Mouse (Mus musculus) erythroblast, embryonic 14.5 days (primary cell): ENCODE measurements around the gene Pom121. TPM values are rescaled to one million over a fixed set of nuclear protein-coding genes. Genes with fewer than 3 reads are reported as not detected.

Source experiments
- H3K27me3 ChIP-seq: 2 replicates; pipeline ENCODE4 v1.6.1; 2012; ENCODE audit warnings: inconsistent platforms; ENCODE audit not compliant: control insufficient read depth
- H3K36me3 ChIP-seq: 2 replicates; pipeline ENCODE4 v1.6.1; 2012; ENCODE audit warnings: mild to moderate bottlenecking, inconsistent platforms; ENCODE audit not compliant: control insufficient read depth
- H3K4me1 ChIP-seq: 2 replicates; pipeline ENCODE4 v1.6.1; 2012; ENCODE audit warnings: inconsistent platforms; ENCODE audit not compliant: control insufficient read depth
- H3K4me3 ChIP-seq: replicated peaks from 2 replicates; pipeline ENCODE3; 2012; ENCODE audit warnings: moderate library complexity, mild to moderate bottlenecking, inconsistent platforms
- H3K9me3 ChIP-seq: 2 replicates; pipeline ENCODE4 v1.6.1; 2012; ENCODE audit warnings: low read length, inconsistent platforms, mixed read lengths; ENCODE audit not compliant: control insufficient read depth
- GATA1 ChIP-seq: IDR thresholded peaks from 2 replicates; pipeline ENCODE4 v1.6.1; 2012; ENCODE audit warnings: low read length, inconsistent platforms, mixed read lengths
- TAL1 ChIP-seq: IDR thresholded peaks from 3 replicates; pipeline ENCODE4 v1.6.1; 2012; ENCODE audit warnings: low read length, inconsistent platforms, mixed read lengths
- polyA plus RNA-seq: library from polyadenylated mRNA; stranded (reverse); fragments of >175 nt; gene quantifications from 2 replicates; pipeline ENCODE4 v1.2.3, GENCODE M21; 2012

The Pom121 gene
- polyA plus RNA-seq, 1 experiment, result 6.6 TPM

DNA sequence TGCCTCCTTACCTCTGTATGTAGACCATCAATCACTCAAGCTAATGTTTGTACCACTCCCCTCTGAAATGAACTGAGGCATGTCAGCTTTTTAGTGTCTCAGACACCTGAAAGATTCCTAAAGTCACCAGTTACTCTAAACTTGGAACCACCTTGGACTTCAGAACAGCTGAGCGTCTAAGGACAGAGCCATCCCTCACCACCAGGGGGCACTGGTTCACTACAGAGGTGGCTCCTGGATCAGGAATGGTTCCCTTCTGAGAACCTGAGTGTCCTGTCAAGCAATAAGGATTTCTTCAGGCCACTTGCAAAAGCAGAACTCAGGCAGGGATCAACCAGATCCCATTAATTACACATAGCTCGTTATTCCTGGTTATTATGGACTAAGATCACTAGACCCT, 5.9 kb upstream of the Pom121 start:
- H3K4me3 ChIP-seq, result no peak overlapping the region
- peaks cover 8% of the 10 kb centered on the region for H3K4me1 ChIP-seq
- H3K36me3 ChIP-seq, result no peaks in the 10 kb centered on the region
- TF ChIP-seq GATA1 (no peak), TAL1 (no peak)
- no peaks in the 10 kb centered on the region for H3K9me3 ChIP-seq
- no peaks in the 10 kb centered on the region for H3K27me3 ChIP-seq

DNA sequence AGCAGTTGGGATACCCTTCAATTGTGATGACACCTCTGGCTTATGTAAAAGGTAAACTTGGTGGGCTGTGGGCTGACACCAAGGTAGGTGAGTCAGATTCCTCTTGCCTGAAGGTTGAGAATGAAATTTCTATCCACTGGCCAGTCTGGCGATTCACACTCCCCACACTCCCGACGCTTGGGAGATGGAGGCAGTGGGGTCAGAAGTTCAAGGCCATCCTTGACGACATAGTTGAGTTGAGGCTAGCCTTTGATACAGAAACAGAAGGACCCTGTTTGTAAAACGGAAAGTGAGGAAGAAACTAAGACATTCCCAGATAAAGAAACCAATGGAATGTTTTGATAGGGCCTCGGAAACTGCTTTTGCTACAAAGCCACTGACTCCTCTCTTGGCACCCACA, 5.0 kb upstream of the Pom121 start:
- H3K4me3 ChIP-seq, result no peak overlapping the region
- no peaks in the 10 kb centered on the region for H3K27me3 ChIP-seq
- H3K9me3 ChIP-seq, result no peaks in the 10 kb centered on the region
- TF ChIP-seq GATA1 (no peak), TAL1 (no peak)
- H3K4me1 ChIP-seq, result peaks cover 17% of the 10 kb centered on the region
- no peaks in the 10 kb centered on the region for H3K36me3 ChIP-seq

DNA sequence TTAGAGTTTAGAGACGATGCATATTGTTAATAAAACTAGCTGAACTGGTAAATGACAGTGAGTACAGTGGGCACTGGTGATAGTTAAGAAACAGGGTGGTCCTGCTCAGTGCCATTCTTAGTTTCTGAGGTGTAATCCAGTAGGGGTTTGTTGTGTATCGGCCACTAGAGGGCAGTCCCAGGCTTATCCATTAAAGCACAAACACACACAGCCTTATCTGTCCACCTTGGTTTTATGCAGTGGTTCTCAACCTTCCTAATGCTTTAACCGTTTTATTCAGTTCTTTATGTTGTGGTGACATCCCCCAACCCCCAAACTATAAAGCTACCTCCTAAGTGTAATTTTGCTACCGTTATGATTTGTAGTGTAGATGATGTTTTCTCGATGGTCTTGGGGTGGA, 1.5 kb upstream of the Pom121 start:
- H3K36me3 ChIP-seq, result peaks cover 15% of the 10 kb centered on the region

DNA sequence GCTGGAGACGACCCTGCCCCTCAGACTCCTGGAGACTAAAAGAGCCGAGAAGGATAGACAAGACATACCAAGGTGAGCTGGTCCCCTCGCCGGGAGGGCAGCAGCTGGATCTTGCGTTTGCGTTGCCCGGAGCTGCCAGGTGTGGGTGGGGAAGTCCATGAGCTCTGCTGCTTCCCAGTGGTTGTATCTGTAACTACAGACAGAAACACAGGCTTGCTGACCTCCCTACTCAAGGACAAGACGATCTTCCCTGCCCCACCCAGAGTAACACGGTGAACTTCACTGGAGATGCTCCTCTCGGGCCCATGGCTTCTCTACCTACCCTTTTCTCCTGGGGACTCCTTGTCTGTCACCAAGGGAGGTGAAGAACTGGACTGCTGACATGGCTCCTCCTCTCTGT, 10.6 kb downstream of the Pom121 start:
- Histone ChIP-seq H3K9me3 (no peaks in the 10 kb centered on the region), H3K36me3 (peaks cover 96% of the 10 kb centered on the region)
- TF ChIP-seq GATA1 (no peak), TAL1 (no peak)

More for the DNA sequence above, 1.5 kb upstream of the Pom121 start:
- Histone ChIP-seq H3K4me3 (no peak overlapping the region), H3K27me3 (no peaks in the 10 kb centered on the region), H3K9me3 (no peaks in the 10 kb centered on the region), H3K4me1 (peaks cover 38% of the 10 kb centered on the region)
- TF ChIP-seq GATA1 (peak; percentile 44; the same call in 1 of the 2 replicates), TAL1 (no peak)

DNA sequence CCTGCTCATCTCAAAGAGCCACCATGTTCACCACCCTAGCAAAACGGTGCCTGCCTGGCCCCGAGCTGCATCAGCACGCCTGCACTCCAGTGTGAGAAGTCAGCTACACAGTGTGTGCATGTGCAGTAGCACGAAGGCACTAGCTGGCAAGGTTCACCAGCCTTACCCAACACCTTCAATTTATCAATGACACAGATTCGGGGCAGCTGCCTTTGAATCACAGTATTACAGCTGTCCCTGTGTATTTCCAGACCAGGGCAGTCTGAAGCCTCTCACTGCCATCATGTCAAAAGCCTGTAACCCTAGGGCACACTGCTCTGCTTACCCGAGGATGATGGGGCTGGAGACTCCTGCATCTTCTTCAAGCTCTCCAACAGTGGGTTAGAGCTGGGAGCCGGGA, 11.6 kb downstream of the Pom121 start:
- H3K4me1 ChIP-seq, result no peaks in the 10 kb centered on the region
- TF ChIP-seq GATA1 (no peak), TAL1 (no peak)
- H3K4me3 ChIP-seq, result no peak overlapping the region
- peaks cover 96% of the 10 kb centered on the region for H3K36me3 ChIP-seq
- no peaks in the 10 kb centered on the region for H3K9me3 ChIP-seq
- H3K27me3 ChIP-seq, result no peaks in the 10 kb centered on the region

More for the DNA sequence above, 10.6 kb downstream of the Pom121 start:
- no peaks in the 10 kb centered on the region for H3K4me1 ChIP-seq
- no peaks in the 10 kb centered on the region for H3K27me3 ChIP-seq
- H3K4me3 ChIP-seq, result no peak overlapping the region

DNA sequence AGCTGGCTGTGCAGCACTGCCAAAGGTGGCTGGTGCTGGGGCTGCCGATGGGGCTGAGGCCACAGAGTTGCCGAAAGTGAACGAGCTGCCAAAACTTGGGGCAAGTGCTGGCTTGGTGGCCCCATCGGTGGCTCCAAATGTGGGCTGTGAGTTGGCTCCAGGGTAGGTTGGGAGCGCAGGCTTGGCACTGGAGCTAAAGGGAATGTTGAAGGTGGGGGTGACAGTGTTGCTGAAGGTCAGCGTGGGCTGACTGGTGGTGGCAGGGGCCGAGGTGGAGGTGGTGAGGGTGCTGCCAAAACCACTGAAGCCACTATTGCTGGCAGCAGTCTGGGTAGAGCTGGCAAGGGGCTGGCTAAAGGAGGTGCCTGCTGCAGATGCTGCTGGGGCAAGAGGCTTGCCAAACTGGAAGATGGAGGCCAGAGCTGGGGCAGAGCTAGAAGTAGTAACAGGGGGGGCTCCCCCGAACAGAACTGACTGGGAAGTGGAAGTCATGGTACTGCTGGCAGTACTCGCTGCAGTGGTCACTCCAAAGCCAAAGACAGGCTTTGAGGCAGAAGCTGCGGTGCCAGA, 12.9 kb downstream of the Pom121 start:
- no peak overlapping the region for H3K4me3 ChIP-seq
- H3K4me1 ChIP-seq, result no peaks in the 10 kb centered on the region
- no peaks in the 10 kb centered on the region for H3K9me3 ChIP-seq
- no peaks in the 10 kb centered on the region for H3K27me3 ChIP-seq
- TF ChIP-seq TAL1 (no peak), GATA1 (no peak)
- peaks cover 96% of the 10 kb centered on the region for H3K36me3 ChIP-seq

DNA sequence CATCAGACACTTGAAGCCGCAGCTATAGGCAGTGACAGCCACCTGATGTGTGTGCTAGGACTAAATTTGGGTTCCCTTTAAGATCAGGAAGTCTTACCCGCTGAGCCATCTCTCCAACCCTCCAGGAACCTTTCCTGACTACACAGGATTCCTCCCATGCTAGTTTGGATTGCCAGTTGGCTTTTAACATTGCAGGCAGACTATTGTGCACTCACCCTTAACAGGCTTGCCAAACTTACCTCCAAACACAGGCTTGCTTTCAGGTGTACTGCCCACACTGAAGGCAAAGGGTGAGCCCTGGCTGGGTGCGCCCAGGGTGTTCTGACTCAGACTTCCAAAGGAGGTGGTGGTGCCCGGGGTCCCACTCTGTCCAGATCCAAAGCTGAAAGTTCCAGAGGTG, 13.7 kb downstream of the Pom121 start:
- Histone ChIP-seq H3K27me3 (no peaks in the 10 kb centered on the region), H3K4me1 (no peaks in the 10 kb centered on the region), H3K4me3 (no peak overlapping the region), H3K9me3 (no peaks in the 10 kb centered on the region), H3K36me3 (peaks cover 100% of the 10 kb centered on the region)
- TF ChIP-seq TAL1, result no peak
- TF ChIP-seq GATA1, result no peak

DNA sequence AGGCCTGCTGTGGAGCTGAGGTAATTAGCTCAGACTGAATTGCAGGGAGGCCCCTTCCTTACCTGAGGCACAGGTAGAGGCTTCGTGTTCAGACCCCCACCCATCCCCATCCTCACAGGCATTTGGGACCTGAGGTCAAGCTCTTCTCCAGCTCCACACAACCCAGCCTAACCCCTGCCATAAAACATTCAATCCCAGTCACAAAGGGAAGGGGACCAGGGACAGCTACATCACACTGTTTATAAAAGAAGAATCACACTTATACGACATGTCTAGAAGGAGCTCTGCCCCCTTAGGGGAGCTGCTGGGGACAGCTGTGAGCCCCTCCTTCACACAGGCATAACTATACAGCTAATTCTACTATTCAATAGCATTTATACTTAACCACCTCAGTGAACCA, 18.0 kb downstream of the Pom121 start:
- no peaks in the 10 kb centered on the region for H3K27me3 ChIP-seq
- H3K9me3 ChIP-seq, result peaks cover 4% of the 10 kb centered on the region
- no peak overlapping the region for H3K4me3 ChIP-seq
- peaks cover 97% of the 10 kb centered on the region for H3K36me3 ChIP-seq
- TF ChIP-seq GATA1 (no peak), TAL1 (no peak)
- H3K4me1 ChIP-seq, result peaks cover under 1% of the 10 kb centered on the region

DNA sequence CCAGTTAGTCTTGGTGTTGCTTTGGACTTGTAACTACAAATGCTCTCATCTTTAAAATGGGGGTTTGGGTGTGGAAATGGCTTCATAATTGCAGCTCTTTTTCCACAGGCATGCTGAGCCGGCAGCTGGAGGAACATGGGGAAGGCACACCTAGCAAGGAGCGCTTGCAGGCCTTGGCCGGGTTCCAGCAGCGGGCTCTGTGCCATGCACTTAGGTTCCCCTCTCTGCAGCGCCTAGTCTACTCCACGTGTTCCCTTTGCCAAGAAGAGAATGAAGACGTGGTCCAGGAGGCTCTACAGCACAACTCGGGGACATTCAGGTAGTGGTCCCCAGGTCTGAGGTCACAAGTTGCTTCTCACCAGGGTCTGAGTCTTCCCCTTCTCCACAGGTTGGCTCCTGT, 19.2 kb downstream of the Pom121 start:
- no peak overlapping the region for H3K4me3 ChIP-seq
- H3K36me3 ChIP-seq, result peaks cover 89% of the 10 kb centered on the region
- no peaks in the 10 kb centered on the region for H3K27me3 ChIP-seq
- no peak for TF ChIP-seq GATA1
- no peak for TF ChIP-seq TAL1
- H3K4me1 ChIP-seq, result peaks cover 11% of the 10 kb centered on the region
- H3K9me3 ChIP-seq, result peaks cover 4% of the 10 kb centered on the region

DNA sequence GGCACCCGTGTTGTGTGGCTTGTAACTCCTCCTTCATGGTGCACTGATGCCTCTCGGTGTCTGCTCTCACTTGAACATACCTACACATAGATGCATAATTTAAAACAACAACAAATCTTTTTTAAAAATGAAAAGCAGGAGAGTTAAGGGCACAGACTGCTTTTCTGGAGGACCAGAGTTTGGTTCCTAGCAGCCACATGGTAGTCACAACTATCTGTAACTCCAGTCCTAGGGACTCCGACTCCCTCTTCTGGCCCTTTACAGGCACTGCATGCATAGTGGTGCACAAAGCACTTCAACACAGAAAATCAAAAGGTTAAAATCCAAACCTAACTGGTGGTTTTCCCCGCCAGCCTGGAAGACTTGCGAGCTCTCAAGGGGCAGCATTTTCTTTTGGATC, 20.7 kb downstream of the Pom121 start:
- H3K9me3 ChIP-seq, result peaks cover 4% of the 10 kb centered on the region
- TF ChIP-seq TAL1, result no peak
- no peak for TF ChIP-seq GATA1
- no peak overlapping the region for H3K4me3 ChIP-seq
- peaks cover 73% of the 10 kb centered on the region for H3K36me3 ChIP-seq
- peaks cover 22% of the 10 kb centered on the region for H3K4me1 ChIP-seq
- H3K27me3 ChIP-seq, result no peaks in the 10 kb centered on the region
